Mouse (Mus musculus): ENCODE data around the gene Pikfyve. TPM values are rescaled to one million over a fixed set of nuclear protein-coding genes. Genes with fewer than 3 reads are reported as not detected.
A peak's percentile ranks its signal among the peaks of the same experiment; 100 is the strongest.

The Pikfyve gene
- polyA plus RNA-seq, 1 experiment from 2014 or later = 7.7 TPM

- 85% methylated on average over 1 of the region's 1 CpGs for WGBS
- Histone ChIP-seq H3K9ac (no peak overlapping the region), H3K27me3 (replicated peaks) (no peaks in the 10 kb centered on the region)
These were observed 44.1 kb downstream of the Pikfyve start for GRCm38 (mm10) chr1:65230566-65230965.

GRCm38 (mm10) chr1:65237712-65238111 lies 51.2 kb downstream of the Pikfyve start:
- Histone ChIP-seq H3K4me2 (no peak overlapping the region), H3K36me3 (0 out of 2 replicates have a peak, but pooled peaks cover 4% of the 10 kb centered on the region), H3K27me3 (replicated peaks) (no peaks in the 10 kb centered on the region), H3K27ac (no peak overlapping the region), H3K4me1 (no peaks in the 10 kb centered on the region), H3K9me3 (no peaks in the 10 kb centered on the region), H3K9ac (no peak overlapping the region), H3K4me3 (replicated peaks) (no peak overlapping the region)
- WGBS = 78% methylated on average over 3 of the region's 3 CpGs
- ATAC-seq (ENCODE audit: insufficient read depth, low FRiP score, low read depth) = no peak

More at GRCm38 (mm10) chr1:65230566-65230965, 44.1 kb downstream of the Pikfyve start:
- Histone ChIP-seq H3K9me3 (no peaks in the 10 kb centered on the region), H3K4me3 (replicated peaks) (no peak overlapping the region), H3K27ac (no peak overlapping the region), H3K36me3 (0 out of 2 replicates have a peak, but pooled peaks cover 4% of the 10 kb centered on the region), H3K4me2 (no peak overlapping the region), H3K4me1 (no peaks in the 10 kb centered on the region)
- no peak for ATAC-seq (ENCODE audit: insufficient read depth, low FRiP score, low read depth)

- Histone ChIP-seq H3K27me3 (replicated peaks) (no peaks in the 10 kb centered on the region), H3K4me1 (no peaks in the 10 kb centered on the region), H3K27ac (no peak overlapping the region), H3K9ac (no peak overlapping the region), H3K4me3 (replicated peaks) (no peak overlapping the region), H3K36me3 (peaks cover 10% of the 10 kb centered on the region), H3K4me2 (no peak overlapping the region), H3K9me3 (no peaks in the 10 kb centered on the region)
- ATAC-seq (ENCODE audit: insufficient read depth, low FRiP score, low read depth) = no peak
- 88% methylated on average over 1 of the region's 1 CpGs for WGBS
These were observed 59.2 kb downstream of the Pikfyve start for GRCm38 (mm10) chr1:65245637-65246036.

- Histone ChIP-seq H3K27me3 (replicated peaks) (no peaks in the 10 kb centered on the region), H3K4me2 (no peak overlapping the region), H3K27ac (no peak overlapping the region), H3K4me1 (no peaks in the 10 kb centered on the region), H3K9me3 (no peaks in the 10 kb centered on the region), H3K4me3 (replicated peaks) (no peak overlapping the region), H3K36me3 (no peaks in the 10 kb centered on the region), H3K9ac (no peak overlapping the region)
- WGBS = 72% methylated on average over 3 of the region's 3 CpGs
- no peak for ATAC-seq (ENCODE audit: insufficient read depth, low FRiP score, low read depth)
These were observed 94.0 kb downstream of the Pikfyve start for GRCm38 (mm10) chr1:65280461-65280860.

- Histone ChIP-seq H3K9me3 (no peaks in the 10 kb centered on the region), H3K9ac (no peak within 1 kb of the TSS), H3K4me2 (no peak within 1 kb of the TSS), H3K4me3 (replicated peaks) (no peak within 1 kb of the TSS), H3K4me1 (no peaks in the 10 kb centered on the region), H3K27ac (no peak within 1 kb of the TSS), H3K27me3 (replicated peaks) (no peaks in the 10 kb centered on the region), H3K36me3 (no peaks in the 10 kb centered on the region)
- WGBS = 77% methylated on average over 6 of the region's 6 CpGs
- no peak for ATAC-seq (ENCODE audit: insufficient read depth, low FRiP score, low read depth)
These were observed 95.3 kb downstream of the Pikfyve start, which contains the start of gene Pth2r for GRCm38 (mm10) chr1:65281756-65282155. Gene Pth2r (plus strand): TSS chr1:65282056.

- ATAC-seq (ENCODE audit: insufficient read depth, low FRiP score, low read depth) = no peak
- no peaks in the 10 kb centered on the region for H3K4me1 ChIP-seq
- H3K4me3 ChIP-seq (replicated peaks) = no peak overlapping the region
- no peaks in the 10 kb centered on the region for H3K36me3 ChIP-seq
- 5% methylated on average over 6 of the region's 6 CpGs for WGBS
- no peak overlapping the region for H3K27ac ChIP-seq
- no peak overlapping the region for H3K9ac ChIP-seq
- H3K27me3 ChIP-seq (replicated peaks) = no peaks in the 10 kb centered on the region
- no peak overlapping the region for H3K4me2 ChIP-seq
- H3K9me3 ChIP-seq = no peaks in the 10 kb centered on the region
These were observed 96.3 kb downstream of the Pikfyve start for GRCm38 (mm10) chr1:65282766-65283165.

- 43% methylated on average over 3 of the region's 3 CpGs for WGBS
- Histone ChIP-seq H3K27me3 (replicated peaks) (peaks cover 14% of the 10 kb centered on the region), H3K9ac (no peak overlapping the region), H3K4me1 (peaks cover 7% of the 10 kb centered on the region), H3K4me2 (no peak overlapping the region), H3K4me3 (replicated peaks) (no peak overlapping the region), H3K9me3 (no peaks in the 10 kb centered on the region), H3K36me3 (no peaks in the 10 kb centered on the region), H3K27ac (no peak overlapping the region)
- ATAC-seq (ENCODE audit: insufficient read depth, low FRiP score, low read depth) = no peak
These were observed 122.0 kb downstream of the Pikfyve start for GRCm38 (mm10) chr1:65308476-65308875.

- Histone ChIP-seq H3K4me2 (peak overlapping the region; percentile 50), H3K9ac (no peak overlapping the region), H3K9me3 (no peaks in the 10 kb centered on the region), H3K27ac (no peak overlapping the region), H3K27me3 (replicated peaks) (peaks cover 14% of the 10 kb centered on the region), H3K4me3 (replicated peaks) (peak overlapping the region; percentile 20), H3K4me1 (peaks cover 7% of the 10 kb centered on the region), H3K36me3 (no peaks in the 10 kb centered on the region)
- 1% methylated on average over 29 of the region's 29 CpGs for WGBS
- ATAC-seq (ENCODE audit: insufficient read depth, low FRiP score, low read depth) = no peak; the same call in 1 of the 2 replicates
These were observed 124.9 kb downstream of the Pikfyve start for GRCm38 (mm10) chr1:65311214-65311933.

GRCm38 (mm10) chr1:65312118-65312517 lies 125.6 kb downstream of the Pikfyve start:
- peaks cover 7% of the 10 kb centered on the region for H3K4me1 ChIP-seq
- H3K9me3 ChIP-seq = no peaks in the 10 kb centered on the region
- 12% methylated on average over 7 of the region's 7 CpGs for WGBS
- peaks cover 14% of the 10 kb centered on the region for H3K27me3 ChIP-seq (replicated peaks)
- H3K4me2 ChIP-seq = peak overlapping the region; percentile 50
- no peak overlapping the region for H3K27ac ChIP-seq
- H3K36me3 ChIP-seq = no peaks in the 10 kb centered on the region
- no peak overlapping the region for H3K4me3 ChIP-seq (replicated peaks)
- ATAC-seq (ENCODE audit: insufficient read depth, low FRiP score, low read depth) = no peak
- no peak overlapping the region for H3K9ac ChIP-seq

- no peak for ATAC-seq (ENCODE audit: insufficient read depth, low FRiP score, low read depth)
- Histone ChIP-seq H3K4me3 (replicated peaks) (no peak overlapping the region), H3K9ac (no peak overlapping the region), H3K27me3 (replicated peaks) (peaks cover 14% of the 10 kb centered on the region), H3K4me1 (peaks cover 7% of the 10 kb centered on the region), H3K9me3 (no peaks in the 10 kb centered on the region), H3K4me2 (no peak overlapping the region), H3K36me3 (no peaks in the 10 kb centered on the region), H3K27ac (no peak overlapping the region)
- 66% methylated on average over 2 of the region's 2 CpGs for WGBS
These were observed 126.4 kb downstream of the Pikfyve start for GRCm38 (mm10) chr1:65312896-65313295.

GRCm38 (mm10) chr1:65314054-65315021 lies 127.9 kb downstream of the Pikfyve start:
- Histone ChIP-seq H3K4me3 (replicated peaks) (no peak overlapping the region), H3K9me3 (no peaks in the 10 kb centered on the region), H3K36me3 (no peaks in the 10 kb centered on the region), H3K4me1 (peaks cover 7% of the 10 kb centered on the region), H3K4me2 (no peak overlapping the region), H3K27me3 (replicated peaks) (peaks cover 14% of the 10 kb centered on the region), H3K9ac (no peak overlapping the region), H3K27ac (no peak overlapping the region)
- WGBS = 68% methylated on average over 13 of the region's 13 CpGs
- ATAC-seq (ENCODE audit: insufficient read depth, low FRiP score, low read depth) = no peak

GRCm38 (mm10) chr1:65315022-65315407 lies 128.5 kb downstream of the Pikfyve start:
- Histone ChIP-seq H3K9me3 (no peaks in the 10 kb centered on the region), H3K36me3 (no peaks in the 10 kb centered on the region), H3K27ac (no peak overlapping the region), H3K27me3 (replicated peaks) (peaks cover 12% of the 10 kb centered on the region), H3K4me1 (peaks cover 7% of the 10 kb centered on the region), H3K4me2 (no peak overlapping the region), H3K4me3 (replicated peaks) (no peak overlapping the region), H3K9ac (no peak overlapping the region)
- no peak for ATAC-seq (ENCODE audit: insufficient read depth, low FRiP score, low read depth)
- 80% methylated on average over 8 of the region's 8 CpGs for WGBS
